Mouse (Mus musculus): Measurements from ENCODE around the gene Birc5.

- TF ChIP-seq GATA1 (IDR thresholded peaks at IDR 0.05; ENCODE audit: borderline replicate concordance, low read length) (no peak), FLI1 (IDR thresholded peaks at IDR 0.05; ENCODE audit: low read length) (no peak)
Measured at GRCm38 (mm10) chr11:117855975-117856374, 6.9 kb downstream of the Birc5 start.

Data from megakaryocyte, embryonic 14.5 days (primary cell).